Mouse (Mus musculus) testis, postnatal 10 days (tissue): ENCODE measurements around the gene Rps6kb1.

Experiments used
- DNase-seq: peaks from one replicate; pipeline ENCODE4 v3.0.0; 2021; ENCODE audit warnings: low spot score

Gene Rps6kb1

GRCm38 (mm10) chr11:86580319-86581113, 35.9 kb upstream of the Rps6kb1 start:
- no peak for DNase-seq

- no peak for DNase-seq
These were observed 35.2 kb upstream of the Rps6kb1 start for GRCm38 (mm10) chr11:86579731-86580318.

GRCm38 (mm10) chr11:86578809-86579730, 34.5 kb upstream of the Rps6kb1 start:
- peak; percentile 52 for DNase-seq

GRCm38 (mm10) chr11:86578106-86578808, 33.7 kb upstream of the Rps6kb1 start:
- no peak for DNase-seq

- no peak for DNase-seq
These were observed 32.6 kb upstream of the Rps6kb1 start for GRCm38 (mm10) chr11:86577231-86577630.

GRCm38 (mm10) chr11:86575632-86576378, 31.2 kb upstream of the Rps6kb1 start:
- DNase-seq, result no peak

- no peak for DNase-seq
These were observed 29.8 kb upstream of the Rps6kb1 start for GRCm38 (mm10) chr11:86574408-86574807.

GRCm38 (mm10) chr11:86573646-86574231, 29.1 kb upstream of the Rps6kb1 start:
- no peak for DNase-seq

GRCm38 (mm10) chr11:86572623-86573022, 28.0 kb upstream of the Rps6kb1 start:
- no peak for DNase-seq

- no peak for DNase-seq
These were observed 27.3 kb upstream of the Rps6kb1 start for GRCm38 (mm10) chr11:86571871-86572270.

GRCm38 (mm10) chr11:86571047-86571855, 26.6 kb upstream of the Rps6kb1 start:
- DNase-seq, result no peak

GRCm38 (mm10) chr11:86570261-86570746, 25.7 kb upstream of the Rps6kb1 start:
- DNase-seq, result no peak

GRCm38 (mm10) chr11:86568425-86568824, 23.8 kb upstream of the Rps6kb1 start:
- no peak for DNase-seq

- no peak for DNase-seq
These were observed 13.7 kb upstream of the Rps6kb1 start for GRCm38 (mm10) chr11:86558258-86558657.

GRCm38 (mm10) chr11:86553525-86553924, 8.9 kb upstream of the Rps6kb1 start:
- DNase-seq, result no peak

GRCm38 (mm10) chr11:86547412-86547811, 2.8 kb upstream of the Rps6kb1 start:
- no peak for DNase-seq

- no peak for DNase-seq
These were observed 951 bp upstream of the Rps6kb1 start for GRCm38 (mm10) chr11:86545556-86545955.

- DNase-seq, result no peak
These were observed 506 bp downstream of the Rps6kb1 start for GRCm38 (mm10) chr11:86543960-86544638.

- DNase-seq, result no peak
These were observed 1.8 kb downstream of the Rps6kb1 start for GRCm38 (mm10) chr11:86542851-86543250.
